Comparison of ENCODE assay signal across 9 mouse cellular contexts in genomic region chr16:42338342-42338741, GRCm38 (mm10). TPM values are rescaled to one million over a fixed set of nuclear protein-coding genes. Genes with fewer than 3 reads are reported as not detected.
DNase-seq lines count a peak whose midpoint lies in the region; ATAC-seq and TF ChIP-seq lines count a peak whose summit lies in the region.
"Had no signal": no experiment of that assay in that cellular context is flagged by ENCODE, and none has a peak within 500 bp of the region (broad histone marks: within the 10 kb centered on the region; RNA-seq: fewer than 3 reads in every experiment).

No protein-coding gene starts in this region.

- H3K27ac ChIP-seq in left cerebral cortex, adult 2 months, result peak overlapping the region; percentile 77
- H3K27ac ChIP-seq in embryonic fibroblast, embryonic 13.5 days (ENCODE audit: insufficient read depth, low read length), result no peak overlapping the region
- peak overlapping the region; percentile 94 for H3K27ac ChIP-seq in hindbrain, embryonic 14.5 days
- H3K27ac ChIP-seq in midbrain, embryonic 16.5 days (ENCODE audit: low read length), result peak overlapping the region; percentile 85
- H3K27ac ChIP-seq in liver, embryonic 11.5 days (ENCODE audit: low read depth, low read length), result no peak overlapping the region
- H3K27ac ChIP-seq: liver, embryonic 15.5 days had no signal

- no peaks in the 10 kb centered on the region for H3K9me3 ChIP-seq in hindbrain, embryonic 14.5 days (ENCODE audit: control insufficient read depth, low read length)
- no peaks in the 10 kb centered on the region for H3K9me3 ChIP-seq in midbrain, embryonic 16.5 days (replicated peaks; ENCODE audit: control insufficient read depth, low read length, poor library complexity, severe bottlenecking)
- H3K9me3 ChIP-seq in liver, embryonic 11.5 days (ENCODE audit: control insufficient read depth, low read length), result no peaks in the 10 kb centered on the region
- H3K9me3 ChIP-seq: liver, embryonic 15.5 days had no signal

- TF ChIP-seq CTCF in left cerebral cortex, adult 2 months (IDR thresholded peaks at IDR 0.05), result no peak
- no peak for TF ChIP-seq CTCF in embryonic fibroblast, embryonic 13.5 days (IDR thresholded peaks at IDR 0.05; ENCODE audit: borderline replicate concordance, insufficient read depth, low read length)

- no peaks in the 10 kb centered on the region for H3K36me3 ChIP-seq in hindbrain, embryonic 14.5 days (replicated peaks; ENCODE audit: control insufficient read depth, insufficient read depth)
- H3K36me3 ChIP-seq in midbrain, embryonic 16.5 days (ENCODE audit: control insufficient read depth, insufficient read depth, low read length), result no peaks in the 10 kb centered on the region
- H3K36me3 ChIP-seq in liver, embryonic 11.5 days (ENCODE audit: control insufficient read depth, insufficient read depth, low read length), result no peaks in the 10 kb centered on the region
- H3K36me3 ChIP-seq: liver, embryonic 15.5 days had no signal

- no peak for DNase-seq in left cerebral cortex, adult 2 months (ENCODE audit: extremely low spot score in 1 of 2, low spot score in 2 of 2)
- no peak for DNase-seq in left cerebral cortex, postnatal 4 days
- DNase-seq in hindbrain, embryonic 14.5 days (ENCODE audit: low spot score), result no peak
- no peak for DNase-seq in liver, embryonic 11.5 days (ENCODE audit: low spot score)
- no peak for DNase-seq in gastrocnemius, postnatal 10 days
- DNase-seq in embryo, embryonic 10 days (ENCODE audit: low spot score), result no peak

- peak overlapping the region; percentile 65 for H3K4me3 ChIP-seq in left cerebral cortex, adult 2 months
- peak overlapping the region; percentile 14; the same call in 1 of the 2 replicates for H3K4me3 ChIP-seq in embryonic fibroblast, embryonic 13.5 days (ENCODE audit: insufficient read depth, low read length)
- peak overlapping the region; percentile 79 for H3K4me3 ChIP-seq in hindbrain, embryonic 14.5 days (replicated peaks; ENCODE audit: low read length)
- peak overlapping the region; percentile 47 for H3K4me3 ChIP-seq in midbrain, embryonic 16.5 days (ENCODE audit: low read depth, low read length)
- H3K4me3 ChIP-seq in liver, embryonic 11.5 days (ENCODE audit: low read depth, low read length), result no peak overlapping the region
- H3K4me3 ChIP-seq: liver, embryonic 15.5 days had no signal

- 21% methylated on average over 4 of the region's 4 CpGs for WGBS in hindbrain, embryonic 14.5 days
- 23% methylated on average over 4 of the region's 4 CpGs for WGBS in midbrain, embryonic 16.5 days
- 31% methylated on average over 4 of the region's 4 CpGs for WGBS in liver, embryonic 11.5 days

- H3K4me2 ChIP-seq in hindbrain, embryonic 14.5 days (replicated peaks), result peak overlapping the region; percentile 62
- H3K4me2 ChIP-seq in midbrain, embryonic 16.5 days (ENCODE audit: low read length), result peak overlapping the region; percentile 59
- H3K4me2 ChIP-seq in liver, embryonic 11.5 days, result no peak overlapping the region
- H3K4me2 ChIP-seq: liver, embryonic 15.5 days had no signal

- intact Hi-C loops in left cerebral cortex, adult 2 months (cut with DNase I), result no loop called here
- intact Hi-C loops in left cerebral cortex, postnatal 4 days (cut with DNase I), result loop anchor here (10.0 kb wide), 1 partner anchor 446 kb away; no protein-coding TSS in a partner anchor

- peak overlapping the region; percentile 94 for H3K9ac ChIP-seq in hindbrain, embryonic 14.5 days
- H3K9ac ChIP-seq in midbrain, embryonic 16.5 days (ENCODE audit: low read depth, low read length), result peak overlapping the region; percentile 67
- H3K9ac ChIP-seq in liver, embryonic 11.5 days (ENCODE audit: low read depth, low read length), result no peak overlapping the region
- H3K9ac ChIP-seq: liver, embryonic 15.5 days had no signal

- no peaks in the 10 kb centered on the region for H3K27me3 ChIP-seq in hindbrain, embryonic 14.5 days (ENCODE audit: control insufficient read depth, insufficient read depth, low read length)
- no peaks in the 10 kb centered on the region for H3K27me3 ChIP-seq in midbrain, embryonic 16.5 days (ENCODE audit: control insufficient read depth, insufficient read depth, low read depth, low read length)
- 0 out of 2 replicates have a peak, but pooled peaks cover 6% of the 10 kb centered on the region for H3K27me3 ChIP-seq in liver, embryonic 11.5 days (replicated peaks; ENCODE audit: control insufficient read depth, insufficient read depth, low read length)

- H3K4me1 ChIP-seq in embryonic fibroblast, embryonic 13.5 days (ENCODE audit: control insufficient read depth, insufficient read depth, low read length), result no peaks in the 10 kb centered on the region
- H3K4me1 ChIP-seq in hindbrain, embryonic 14.5 days (replicated peaks; ENCODE audit: control insufficient read depth, insufficient read depth, low read length), result peaks cover 19% of the 10 kb centered on the region
- H3K4me1 ChIP-seq in midbrain, embryonic 16.5 days (ENCODE audit: control insufficient read depth, insufficient read depth, low read length), result peaks cover 32% of the 10 kb centered on the region
- no peaks in the 10 kb centered on the region for H3K4me1 ChIP-seq in liver, embryonic 11.5 days (replicated peaks; ENCODE audit: control insufficient read depth, insufficient read depth, low read length)
- H3K4me1 ChIP-seq: liver, embryonic 15.5 days had no signal

- no peak for TF ChIP-seq POLR2A in embryonic fibroblast, embryonic 13.5 days (IDR thresholded peaks at IDR 0.05; ENCODE audit: low read depth, low read length)

- ATAC-seq in hindbrain, embryonic 14.5 days (ENCODE audit: low FRiP score), result no peak
- 0 out of 2 replicates have a peak, but pooled peaks have one; percentile 4 for ATAC-seq in midbrain, embryonic 16.5 days
- no peak for ATAC-seq in liver, embryonic 11.5 days (replicated peaks; ENCODE audit: low FRiP score)

RNA-seq across cellular contexts. Expression of gene Gap43, which starts 2.1 kb away (rescaled TPM):
- 100 to 1,000 TPM; 302 to 315 TPM for total RNA-seq in left cerebral cortex, adult 2 months (2021)
- 1,000 to 10,000 TPM; 1,463 to 1,471 TPM for total RNA-seq in left cerebral cortex, postnatal 4 days (2021)
- 32.3 and 67.6 TPM in 2 replicates for polyA plus RNA-seq in embryonic fibroblast, embryonic 13.5 days (2011; ENCODE audit: insufficient read length, low read depth, missing spikeins)
- 1,468 and 1,692 TPM in 2 replicates for polyA plus RNA-seq in hindbrain, embryonic 14.5 days (2014; fragmentation: Nextera tagmentation; extraction: Ambion mirVana)
- 1,781 and 1,991 TPM in 2 replicates for polyA plus RNA-seq in midbrain, embryonic 16.5 days (2015; fragmentation: Nextera tagmentation; extraction: Ambion mirVana)
- 20.3 and 21.3 TPM in 2 replicates for polyA plus RNA-seq in liver, embryonic 11.5 days (2014; fragmentation: Nextera tagmentation; extraction: Ambion mirVana)
- 10 to 100 TPM in 1 of 2 experiments, 1 to 10 TPM in 1; 9.5 to 14.7 TPM for total RNA-seq in gastrocnemius, postnatal 10 days (2021)

Comparison
In these comparisons a context has a peak if more than half of its experiments do, and no peak if none do; other contexts are left out.
1. H3K27ac ChIP-seq: peak in left cerebral cortex, adult 2 months (single experiment), hindbrain, embryonic 14.5 days (single experiment) and midbrain, embryonic 16.5 days (single experiment); none in embryonic fibroblast, embryonic 13.5 days (single experiment) and liver, embryonic 11.5 days (single experiment).
2. RNA of gene Gap43, which starts 2.1 kb away (polyA plus RNA-seq): 1,781 to 1,991 TPM in midbrain, embryonic 16.5 days and 1,468 to 1,692 TPM in hindbrain, embryonic 14.5 days; 32.3 to 67.6 TPM in embryonic fibroblast, embryonic 13.5 days and 20.3 to 21.3 TPM in liver, embryonic 11.5 days; every median in the first group is over 10 times any median in the second.